Mouse (Mus musculus) lung, embryonic 16.5 days (tissue): ENCODE measurements around the gene Rassf1. TPM values are rescaled to one million over a fixed set of nuclear protein-coding genes. Genes with fewer than 3 reads are reported as not detected.

Source experiments
- ATAC-seq: fragments of 200-750 bp; cut with Nextera tagmentation; 2 replicates; pipeline ENCODE4 v1.8.0; 2017; ENCODE audit warnings: low read depth, mild to moderate bottlenecking, moderate library complexity
- H3K27ac ChIP-seq: fragments of 300-500 bp; sonication (generic); 2 replicates; pipeline ENCODE4 v1.5.1; 2014; ENCODE audit warnings: mild to moderate bottlenecking, control low read depth, low read length
- H3K27me3 ChIP-seq: fragments of 300-500 bp; sonication (generic); 2 replicates; pipeline ENCODE4 v1.6.1; 2014; ENCODE audit warnings: low read depth, low read length, mixed read lengths; ENCODE audit not compliant: control insufficient read depth, insufficient read depth
- H3K36me3 ChIP-seq: fragments of 300-500 bp; sonication (generic); 2 replicates; pipeline ENCODE4 v1.6.1; 2014; ENCODE audit warnings: low read length; ENCODE audit not compliant: control insufficient read depth, insufficient read depth
- H3K4me1 ChIP-seq: fragments of 300-500 bp; sonication (generic); replicated peaks from 2 replicates; pipeline ENCODE4 v1.6.1; 2014; ENCODE audit warnings: low read length, mixed read lengths; ENCODE audit not compliant: control insufficient read depth, insufficient read depth
- H3K4me2 ChIP-seq: fragments of 300-500 bp; sonication (generic); 2 replicates; pipeline ENCODE4 v1.6.1; 2014; ENCODE audit warnings: low read depth, low read length, control low read depth
- H3K4me3 ChIP-seq: fragments of 300-500 bp; sonication (generic); 2 replicates; pipeline ENCODE4 v1.5.1; 2014; ENCODE audit warnings: mild to moderate bottlenecking, low read length, control low read depth
- H3K9ac ChIP-seq: fragments of 300-500 bp; sonication (generic); 2 replicates; pipeline ENCODE4 v1.6.1; 2014; ENCODE audit warnings: low read length, control low read depth
- H3K9me3 ChIP-seq: fragments of 300-500 bp; sonication (generic); 2 replicates; pipeline ENCODE4 v1.6.1; 2016; ENCODE audit warnings: low read length; ENCODE audit not compliant: control insufficient read depth
- WGBS: fragments of 180-500 bp; shearing (Covaris S2); extraction: QIAGEN DNeasy Blood & Tissue Kit; methylation state at CpG from one replicate; pipeline ENCODE4 v1.1.7; 2014; 5-methylcytosine and 5-hydroxymethylcytosine counted together
- polyA plus RNA-seq: library from polyadenylated mRNA; unstranded; fragments of >200 nt; fragmentation: Nextera tagmentation; extraction: Ambion mirVana; gene quantifications from 2 replicates; pipeline ENCODE4 v1.2.1, GENCODE M21; 2015

Gene Rassf1
- polyA plus RNA-seq, 1 experiment from 2014 or later, result 55.4 TPM

DNA sequence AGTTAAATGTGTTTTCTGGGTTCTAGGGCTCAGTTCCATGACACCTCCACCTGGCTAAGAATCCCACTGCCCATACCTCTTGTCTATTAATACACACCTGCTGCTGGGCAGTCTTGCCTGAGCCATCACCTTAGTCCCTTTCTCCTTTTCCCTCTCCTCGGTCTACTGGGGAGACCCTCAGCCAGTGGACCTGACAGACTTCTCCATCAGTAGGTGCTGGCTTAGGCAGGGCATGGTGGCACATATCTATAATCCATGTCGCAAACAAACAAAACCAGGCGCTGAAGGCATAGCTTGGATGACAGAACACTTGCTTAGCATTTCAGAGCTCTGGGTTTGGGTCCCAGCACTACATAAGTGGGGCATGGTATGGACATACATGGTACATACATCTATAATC lies 12.6 kb upstream of the Rassf1 start:
- Histone ChIP-seq H3K36me3 (peaks cover 23% of the 10 kb centered on the region), H3K27ac (no peak overlapping the region), H3K9ac (no peak overlapping the region), H3K27me3 (no peaks in the 10 kb centered on the region), H3K4me1 (peaks cover 36% of the 10 kb centered on the region), H3K9me3 (no peaks in the 10 kb centered on the region), H3K4me2 (no peak overlapping the region), H3K4me3 (no peak overlapping the region)
- 88% methylated on average over 3 of the region's 3 CpGs for WGBS
- no peak for ATAC-seq

GRCm38 (mm10) chr9:107539940-107540339 lies 11.4 kb upstream of the Rassf1 start:
- H3K9me3 ChIP-seq, result no peaks in the 10 kb centered on the region
- no peak overlapping the region for H3K4me3 ChIP-seq
- peaks cover 36% of the 10 kb centered on the region for H3K4me1 ChIP-seq
- peaks cover 32% of the 10 kb centered on the region for H3K36me3 ChIP-seq
- no peak overlapping the region for H3K27ac ChIP-seq
- WGBS, result 90% methylated on average over 8 of the region's 8 CpGs
- H3K27me3 ChIP-seq, result no peaks in the 10 kb centered on the region
- no peak for ATAC-seq
- no peak overlapping the region for H3K9ac ChIP-seq
- H3K4me2 ChIP-seq, result no peak overlapping the region

- Histone ChIP-seq H3K4me2 (no peak overlapping the region), H3K9ac (no peak overlapping the region), H3K36me3 (peaks cover 32% of the 10 kb centered on the region), H3K27ac (no peak overlapping the region), H3K9me3 (no peaks in the 10 kb centered on the region), H3K4me3 (no peak overlapping the region), H3K4me1 (peaks cover 33% of the 10 kb centered on the region), H3K27me3 (no peaks in the 10 kb centered on the region)
- WGBS, result 52% methylated on average over 4 of the region's 4 CpGs
- no peak for ATAC-seq
Observed at GRCm38 (mm10) chr9:107540420-107540819, 10.9 kb upstream of the Rassf1 start.

- Histone ChIP-seq H3K27ac (peak overlapping the region; percentile 24; the same call in 1 of the 2 replicates), H3K36me3 (peaks cover 32% of the 10 kb centered on the region), H3K9ac (peak overlapping the region; percentile 81), H3K4me3 (peak overlapping the region; percentile 67), H3K4me1 (peaks cover 27% of the 10 kb centered on the region), H3K27me3 (no peaks in the 10 kb centered on the region), H3K4me2 (peak overlapping the region; percentile 93), H3K9me3 (no peaks in the 10 kb centered on the region)
- 23% methylated on average over 10 of the region's 10 CpGs for WGBS
- ATAC-seq, result no peak
Observed at GRCm38 (mm10) chr9:107541005-107541404, 10.3 kb upstream of the Rassf1 start.

- under 1% methylated on average over 46 of the region's 46 CpGs for WGBS
- no peaks in the 10 kb centered on the region for H3K27me3 ChIP-seq
Observed at GRCm38 (mm10) chr9:107541474-107542351, 9.6 kb upstream of the Rassf1 start, which contains the start of the genes Cyb561d2 and Nprl2. Gene Cyb561d2, minus strand, starts transcription at chr9:107542193. Gene Nprl2, plus strand, starts transcription at chr9:107542226.

GRCm38 (mm10) chr9:107542352-107542686 lies 9.0 kb upstream of the Rassf1 start:
- Histone ChIP-seq H3K4me3 (peak overlapping the region; percentile 67), H3K4me2 (peak overlapping the region; percentile 93), H3K36me3 (peaks cover 32% of the 10 kb centered on the region), H3K27me3 (no peaks in the 10 kb centered on the region), H3K9ac (peak overlapping the region; percentile 81), H3K4me1 (peaks cover 25% of the 10 kb centered on the region), H3K9me3 (no peaks in the 10 kb centered on the region), H3K27ac (peak overlapping the region; percentile 16; the same call in 1 of the 2 replicates)
- 0 out of 2 replicates have a peak, but pooled peaks have one; percentile 4 for ATAC-seq
- under 1% methylated on average over 11 of the region's 11 CpGs for WGBS

More at GRCm38 (mm10) chr9:107541474-107542351, 9.6 kb upstream of the Rassf1 start, which contains the start of the genes Cyb561d2 and Nprl2:
- H3K4me2 ChIP-seq, result peak within 1 kb of the TSS; percentile 93
- H3K27ac ChIP-seq, result peak within 1 kb of the TSS; percentile 28
- peak within 1 kb of the TSS; percentile 81 for H3K9ac ChIP-seq
- peak within 1 kb of the TSS; percentile 67 for H3K4me3 ChIP-seq
- peak; percentile 89 for ATAC-seq
- H3K4me1 ChIP-seq, result peaks cover 23% of the 10 kb centered on the region
- H3K36me3 ChIP-seq, result peaks cover 32% of the 10 kb centered on the region
- no peaks in the 10 kb centered on the region for H3K9me3 ChIP-seq

- Histone ChIP-seq H3K27ac (no peak overlapping the region), H3K4me3 (peak overlapping the region; percentile 67), H3K9me3 (no peaks in the 10 kb centered on the region), H3K27me3 (no peaks in the 10 kb centered on the region), H3K4me2 (peak overlapping the region; percentile 93), H3K4me1 (peaks cover 27% of the 10 kb centered on the region), H3K9ac (peak overlapping the region; percentile 81), H3K36me3 (peaks cover 31% of the 10 kb centered on the region)
- no peak for ATAC-seq
- WGBS, result 35% methylated on average over 8 of the region's 8 CpGs
Observed at GRCm38 (mm10) chr9:107542721-107543120, 8.6 kb upstream of the Rassf1 start.

- 0 out of 2 replicates have a peak overlapping the region, but pooled peaks have one; percentile 93 for H3K4me2 ChIP-seq
- no peak for ATAC-seq
- H3K27me3 ChIP-seq, result no peaks in the 10 kb centered on the region
- H3K4me3 ChIP-seq, result no peak overlapping the region
- H3K4me1 ChIP-seq, result peaks cover 27% of the 10 kb centered on the region
- no peak overlapping the region for H3K27ac ChIP-seq
- 78% methylated on average over 11 of the region's 11 CpGs for WGBS
- H3K9ac ChIP-seq, result no peak overlapping the region
- H3K36me3 ChIP-seq, result peaks cover 25% of the 10 kb centered on the region
- no peaks in the 10 kb centered on the region for H3K9me3 ChIP-seq
Observed at GRCm38 (mm10) chr9:107543299-107543698, 8.1 kb upstream of the Rassf1 start.

GRCm38 (mm10) chr9:107544196-107544700 lies 7.1 kb upstream of the Rassf1 start:
- no peaks in the 10 kb centered on the region for H3K27me3 ChIP-seq
- peaks cover 27% of the 10 kb centered on the region for H3K4me1 ChIP-seq
- no peak for ATAC-seq
- WGBS, result 94% methylated on average over 17 of the region's 17 CpGs
- H3K9me3 ChIP-seq, result no peaks in the 10 kb centered on the region
- no peak overlapping the region for H3K4me2 ChIP-seq
- H3K27ac ChIP-seq, result no peak overlapping the region
- H3K36me3 ChIP-seq, result peaks cover 17% of the 10 kb centered on the region
- no peak overlapping the region for H3K9ac ChIP-seq
- H3K4me3 ChIP-seq, result no peak overlapping the region
